Mouse (Mus musculus) gastrocnemius, adult 8-10 months (tissue): Measurements from ENCODE around the gene Lrig1. TPM values are rescaled to one million over a fixed set of nuclear protein-coding genes. Genes with fewer than 3 reads are reported as not detected.
A peak's percentile ranks its signal among the peaks of the same experiment; 100 is the strongest.

Source experiments
- DNase-seq, 2 experiments: peaks; one replicate each; pipeline ENCODE4 v3.0.0; 2022; ENCODE audit warnings: low spot score in 2 of 2
- total RNA-seq, 4 experiments: library from RNA; stranded (reverse); gene quantifications; 2 replicates each; pipeline ENCODE4 v1.2.4; 2022

Lrig1 gene
- total RNA-seq, 4 experiments from 2014 or later: 43.8 to 49.3 (median 48.3) TPM

- peak; percentile 76 to 81 for DNase-seq
Measured at GRCm38 (mm10) chr6:94620801-94621301, 79.1 kb downstream of the Lrig1 start.

DNA sequence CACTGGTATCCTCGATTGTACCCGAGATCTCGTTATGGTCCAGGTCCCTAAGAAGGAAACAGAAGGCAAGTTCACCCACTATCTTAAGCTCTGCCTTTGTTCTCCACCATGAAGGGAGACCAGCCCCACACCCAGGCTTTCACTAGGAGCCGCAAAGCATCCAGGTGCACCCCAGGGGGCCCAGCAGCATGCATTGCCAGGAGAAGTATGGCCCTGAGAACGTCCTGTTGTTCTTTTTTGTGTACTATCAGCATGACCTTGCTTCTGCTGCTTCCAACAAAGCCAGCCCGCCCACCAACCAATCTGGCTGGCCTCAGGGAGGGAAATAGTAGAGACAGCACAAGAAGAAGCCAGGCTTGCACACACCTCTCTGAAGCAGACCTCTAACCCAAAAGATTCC lies 79.7 kb downstream of the Lrig1 start:
- DNase-seq: no peak

DNA sequence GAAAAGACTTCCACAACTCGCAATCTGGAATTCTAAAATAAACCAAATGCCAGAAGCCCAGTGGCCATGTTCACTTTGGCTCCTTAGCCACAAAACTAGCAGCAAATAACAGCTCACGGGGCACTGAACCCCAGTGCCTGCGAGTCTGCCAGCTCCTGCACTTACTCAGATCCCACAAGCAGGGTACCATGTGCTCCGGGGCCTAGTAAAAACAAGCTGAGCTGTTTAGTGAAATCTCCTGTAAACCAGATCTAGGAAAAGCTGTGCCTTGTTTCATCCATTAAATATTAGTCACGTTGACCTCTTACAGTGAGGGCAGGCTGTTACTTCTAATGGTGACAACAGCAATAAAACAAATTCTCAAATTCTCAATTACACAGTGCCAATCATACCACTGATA lies 81.3 kb downstream of the Lrig1 start:
- no peak for DNase-seq

DNA sequence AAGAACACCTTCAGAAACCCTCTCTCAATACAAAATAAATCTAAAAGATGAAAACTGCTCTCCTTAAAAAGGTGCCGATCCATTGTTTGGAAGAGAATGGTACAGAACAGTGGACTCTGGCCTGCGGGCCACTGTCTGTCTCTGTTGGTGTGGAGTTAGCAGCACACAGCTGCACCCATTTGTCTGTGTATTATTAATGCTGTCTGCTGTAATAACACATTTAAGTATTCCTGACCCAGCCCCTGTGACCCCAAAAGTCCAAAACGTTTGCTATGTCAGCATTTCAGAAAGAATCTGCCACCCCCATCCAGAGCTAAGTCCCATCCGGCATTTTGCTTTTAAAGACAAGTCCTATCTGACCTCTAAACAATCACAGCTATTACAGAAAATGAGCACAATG lies 84.0 kb downstream of the Lrig1 start:
- no peak for DNase-seq

- DNase-seq: no peak
Measured at GRCm38 (mm10) chr6:94614346-94614745, 85.6 kb downstream of the Lrig1 start.

DNA sequence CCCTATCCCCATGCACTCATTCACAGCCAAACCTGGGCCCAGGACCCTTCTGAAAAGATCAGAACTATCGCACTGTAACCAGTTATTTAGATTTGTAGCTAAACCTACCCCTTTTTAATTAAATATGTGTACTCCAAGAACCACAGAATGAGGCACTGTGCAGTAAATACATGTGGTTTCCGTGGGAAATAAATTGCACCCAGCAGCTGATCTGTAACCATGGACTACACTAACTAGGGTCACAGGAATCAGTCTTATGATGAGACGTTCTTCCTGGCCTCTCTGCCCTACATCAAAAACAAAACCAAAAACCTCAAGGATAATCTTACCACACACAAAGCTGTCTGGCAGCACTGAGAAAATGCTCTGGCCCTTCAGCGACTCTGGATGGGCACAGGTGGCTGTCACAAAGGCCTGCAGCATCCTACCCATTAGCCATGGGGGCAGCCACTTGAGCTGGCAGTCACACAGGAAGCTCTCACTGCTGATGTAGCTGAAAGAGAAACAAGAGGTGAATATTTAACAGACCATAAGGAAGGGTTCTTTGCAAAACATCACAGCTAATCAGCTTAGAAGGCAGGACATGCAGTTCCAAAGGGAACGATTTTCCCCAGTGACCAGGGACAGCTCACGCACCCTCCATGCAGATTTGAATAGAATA lies 86.6 kb downstream of the Lrig1 start:
- DNase-seq: no peak

DNA sequence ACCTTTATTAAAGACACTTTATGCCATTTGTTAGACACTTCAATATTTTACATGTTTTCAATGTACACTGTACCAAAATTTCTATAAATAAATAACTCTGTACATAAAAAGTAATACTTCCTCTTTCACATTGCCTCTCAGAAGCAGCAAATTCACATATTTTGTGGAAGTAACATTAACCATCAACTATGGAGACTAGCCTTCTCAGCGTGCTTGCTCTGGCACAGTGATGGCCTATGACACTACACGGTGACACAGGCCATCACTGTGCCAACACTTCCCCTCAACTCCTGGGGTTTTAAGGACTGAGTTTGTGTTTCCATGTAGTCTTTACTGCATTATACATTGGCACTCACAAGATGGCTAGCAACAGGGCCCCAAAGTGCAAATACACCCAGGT lies 95.4 kb downstream of the Lrig1 start:
- no peak for DNase-seq

GRCm38 (mm10) chr6:94604072-94604471 lies 95.9 kb downstream of the Lrig1 start:
- no peak for DNase-seq

DNA sequence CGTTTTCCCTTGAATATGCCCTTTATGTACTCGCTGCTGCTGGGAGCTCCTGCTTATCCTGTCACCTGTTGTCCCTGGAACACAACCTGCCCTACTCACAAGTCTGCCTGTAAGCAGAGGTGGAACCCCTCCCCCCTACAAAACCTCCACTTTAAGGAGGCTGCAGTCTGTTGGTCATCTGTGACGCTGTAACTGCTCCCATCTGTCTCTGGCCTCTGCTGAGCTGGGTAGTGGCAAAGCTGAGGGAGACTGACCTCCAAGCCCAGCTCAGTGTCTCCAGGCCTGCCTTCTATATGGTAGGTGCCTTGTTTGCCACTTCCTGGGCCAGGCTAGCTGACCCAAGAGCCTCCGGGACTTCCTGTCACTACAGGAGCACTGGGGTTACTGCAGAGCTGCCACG lies 98.1 kb downstream of the Lrig1 start:
- no peak for DNase-seq

DNA sequence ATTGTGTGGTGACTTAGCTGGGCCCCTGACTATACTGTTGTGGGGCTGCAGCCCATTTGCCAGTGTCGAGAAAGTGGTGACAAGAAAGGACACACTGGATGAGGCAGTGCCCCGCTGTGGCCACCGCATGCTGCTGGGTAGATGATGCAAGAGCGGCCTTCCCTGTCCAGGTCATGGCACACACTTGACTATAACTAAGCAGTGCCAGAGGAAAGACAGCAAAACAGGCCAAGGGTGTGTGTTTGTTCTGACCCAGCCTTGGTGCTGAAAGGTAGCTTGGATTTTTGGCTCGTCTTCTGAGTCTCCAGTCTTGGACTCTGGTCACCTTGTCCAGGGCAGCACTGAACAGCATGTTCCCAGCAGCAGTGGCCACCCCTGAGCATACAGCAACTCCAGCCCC lies 98.9 kb downstream of the Lrig1 start:
- DNase-seq: peak; percentile 59 to 64

DNA sequence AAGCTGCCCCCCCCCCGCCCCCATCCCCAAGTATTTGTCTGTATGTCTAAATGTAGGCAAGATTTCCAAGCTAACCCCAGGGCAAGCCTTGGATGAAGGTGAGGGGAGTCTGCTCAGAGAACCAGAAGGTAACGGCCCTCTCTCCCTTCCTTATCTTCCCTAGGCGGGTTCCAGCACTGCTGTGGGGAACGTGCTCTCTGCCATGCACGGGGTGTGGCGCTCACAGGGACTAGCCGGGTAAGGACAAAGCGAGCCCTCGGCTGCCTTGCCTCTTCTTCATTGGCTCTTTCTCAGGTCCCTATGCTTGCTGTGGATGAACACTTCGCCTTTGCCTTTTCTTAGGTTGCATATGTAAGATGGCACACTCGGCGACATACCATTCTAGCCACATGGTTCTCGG lies 100.9 kb downstream of the Lrig1 start:
- no peak for DNase-seq

DNA sequence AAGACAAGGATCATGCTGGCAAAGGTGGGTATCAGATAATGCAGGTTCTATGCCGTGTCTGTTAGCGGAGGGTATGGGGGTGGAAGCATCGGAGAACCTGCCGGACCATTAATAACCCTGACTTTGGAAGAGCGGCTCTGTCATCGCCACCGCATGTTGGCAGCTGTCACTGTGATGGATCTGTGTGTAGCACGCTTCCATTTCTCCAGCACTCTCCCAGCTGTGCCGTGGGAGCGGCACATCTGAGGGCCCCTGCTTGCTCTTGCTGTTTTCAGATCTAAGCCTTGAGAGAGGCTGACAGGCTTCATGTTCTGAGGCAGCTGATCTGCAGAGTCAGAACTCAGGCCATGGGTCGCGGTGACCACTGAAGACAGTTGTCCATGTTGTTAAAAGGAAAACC lies 101.5 kb downstream of the Lrig1 start:
- DNase-seq: no peak

- DNase-seq: peak in 1 of 2 experiments; percentile 52
Measured at GRCm38 (mm10) chr6:94596761-94597485, 103.0 kb downstream of the Lrig1 start.

DNA sequence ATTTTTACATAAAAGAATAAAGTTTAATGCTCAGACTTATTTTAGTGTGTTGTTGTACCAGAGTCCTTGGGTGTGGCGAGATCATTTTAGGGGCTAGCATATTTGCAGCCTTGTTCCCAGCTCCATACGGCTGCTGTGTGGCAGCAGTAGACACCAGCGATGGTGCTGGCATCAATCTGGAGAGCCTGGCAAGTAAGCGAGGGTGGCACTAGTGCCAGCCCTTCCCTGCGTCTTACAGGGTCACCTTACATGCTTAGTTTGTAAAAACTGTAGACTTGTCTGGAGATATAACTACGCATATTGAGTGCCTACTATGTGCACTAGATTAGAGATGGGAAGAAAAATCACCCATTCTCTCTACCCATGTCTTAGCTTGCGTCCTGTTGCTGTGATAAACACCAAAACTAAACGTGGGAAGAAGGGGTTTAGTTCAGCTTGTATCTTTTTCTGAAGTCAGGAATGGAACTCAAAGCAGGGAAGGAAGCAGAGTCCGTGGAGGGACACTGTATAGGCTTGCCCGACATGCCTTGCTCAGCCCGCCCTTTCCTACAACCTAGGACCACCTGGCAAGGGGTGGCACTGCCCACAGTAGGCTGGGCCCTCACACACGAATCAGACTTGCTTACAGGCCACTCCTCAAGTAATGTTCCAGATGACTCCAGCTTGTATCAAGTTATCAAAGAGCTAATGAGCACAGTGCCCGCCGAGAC lies 103.8 kb downstream of the Lrig1 start:
- peak; percentile 57 to 76 for DNase-seq

GRCm38 (mm10) chr6:94595206-94595605 lies 104.8 kb downstream of the Lrig1 start:
- DNase-seq: no peak

DNA sequence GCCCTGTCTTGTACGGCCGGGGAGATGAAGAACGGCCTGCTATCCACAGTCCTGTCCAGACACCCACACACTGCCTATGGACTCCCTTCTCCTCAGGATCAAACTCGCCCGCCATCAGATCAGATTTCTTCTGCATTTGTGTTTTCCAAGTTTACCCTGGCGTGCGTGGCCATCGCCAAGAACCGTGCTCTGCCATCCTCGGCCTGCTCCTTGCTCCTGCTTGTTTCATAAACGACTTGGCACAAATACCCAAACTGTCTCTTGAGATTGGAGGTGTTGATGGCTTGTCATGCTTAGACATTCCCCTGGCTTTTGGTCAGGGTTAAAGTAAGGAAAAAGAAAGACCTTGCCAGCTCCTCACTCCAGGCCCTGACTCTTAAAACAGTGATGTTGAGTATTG lies 105.2 kb downstream of the Lrig1 start:
- no peak for DNase-seq

DNA sequence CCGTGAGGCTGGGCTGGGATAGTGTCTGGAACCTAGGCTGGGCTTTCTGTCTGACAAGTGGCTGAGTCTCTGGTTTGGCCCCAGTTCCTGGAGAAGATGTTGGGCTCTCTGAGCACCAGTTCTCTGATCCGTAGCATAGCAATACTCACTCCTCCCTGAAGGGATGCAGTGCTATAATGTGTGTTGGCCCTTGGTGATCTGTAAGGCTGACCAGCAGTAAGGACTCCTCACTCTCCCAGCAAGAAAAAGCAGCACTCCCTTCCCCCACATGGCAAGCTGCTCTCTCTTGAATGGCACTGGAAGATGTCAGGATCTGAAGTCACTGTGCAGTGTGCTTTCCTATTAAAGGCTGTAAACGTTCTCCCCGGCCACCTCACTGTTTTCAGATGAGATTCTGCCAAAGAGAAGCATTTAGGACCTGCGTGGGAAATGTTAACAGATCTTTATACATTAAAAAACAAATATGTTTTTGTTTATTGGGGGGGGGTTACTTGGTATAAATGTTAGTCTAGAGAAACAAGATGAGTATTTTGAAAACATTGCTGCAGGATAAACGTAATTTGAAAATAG lies 105.8 kb downstream of the Lrig1 start:
- no peak for DNase-seq

- DNase-seq: no peak
Measured at GRCm38 (mm10) chr6:94592710-94593109, 107.2 kb downstream of the Lrig1 start.

GRCm38 (mm10) chr6:94592243-94592642 lies 107.7 kb downstream of the Lrig1 start:
- DNase-seq: peak in 1 of 2 experiments; percentile 39

GRCm38 (mm10) chr6:94588365-94588764 lies 111.6 kb downstream of the Lrig1 start:
- no peak for DNase-seq

DNA sequence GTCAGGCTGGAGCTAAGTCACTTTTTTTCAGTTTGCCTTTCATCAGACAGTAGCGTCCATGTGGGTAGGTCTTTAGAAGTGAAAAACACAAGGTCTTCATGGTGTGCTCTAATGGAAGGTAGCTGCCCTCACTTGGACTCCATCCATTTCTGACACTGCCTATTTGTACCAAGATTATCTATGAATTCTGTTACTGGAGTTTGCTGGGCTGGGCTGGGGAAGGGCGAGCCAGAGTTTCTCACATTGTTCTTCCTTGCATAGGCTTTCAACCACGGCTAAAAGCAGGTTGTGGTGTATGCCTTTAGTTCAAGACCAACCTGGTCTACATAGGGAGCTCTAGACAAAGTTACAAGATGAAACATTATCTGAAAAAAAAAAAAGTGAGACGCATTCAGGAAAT lies 115.0 kb downstream of the Lrig1 start:
- DNase-seq: no peak

GRCm38 (mm10) chr6:94584147-94584695 lies 115.7 kb downstream of the Lrig1 start:
- DNase-seq: no peak
